In the genomic region with DNA sequence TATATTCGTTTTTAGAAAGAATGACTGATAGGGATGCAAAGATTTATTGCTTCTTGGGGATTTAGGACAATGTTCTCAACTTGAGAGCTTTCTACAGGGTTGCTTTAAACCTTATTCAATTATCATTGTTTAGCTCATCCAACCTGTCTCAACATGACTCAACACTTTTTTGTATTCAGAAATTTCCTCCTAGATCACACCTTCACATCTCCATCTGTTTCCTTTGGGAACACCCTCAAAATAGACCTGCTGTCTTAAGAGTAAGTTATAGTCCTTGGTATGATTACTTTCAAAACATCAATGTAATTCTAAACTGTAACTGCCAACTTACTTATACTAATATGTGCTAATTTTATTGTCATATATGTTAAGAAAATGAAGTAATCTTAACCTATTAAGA, we compare ENCODE assay signal across 12 mouse cellular contexts.
"Had no signal": no experiment of that assay in that cellular context is flagged by ENCODE, and none has a peak within 500 bp of the region (broad histone marks: within the 10 kb centered on the region; RNA-seq: fewer than 3 reads in every experiment).

No protein-coding gene starts in this region.

- DNase-seq: retina, postnatal 1 day; right cerebral cortex, adult 18-20 months; right cerebral cortex, postnatal 14 days; right cerebral cortex, postnatal 25 days; right cerebral cortex, postnatal 4 days; spleen, adult 18-20 months; thymus, adult 18-20 months; thymus, adult 2 months; thymus, postnatal 14 days; thymus, postnatal 25 days; thymus, postnatal 36 days; thymus, postnatal 4 days had no signal
